Comparison of ENCODE assay signal across 16 mouse cellular contexts in genomic region chr19:6599281-6599680, GRCm38 (mm10). TPM values are rescaled to one million over a fixed set of nuclear protein-coding genes. Genes with fewer than 3 reads are reported as not detected.
"Had no signal": no experiment of that assay in that cellular context is flagged by ENCODE, and none has a peak within 500 bp of the region (broad histone marks: within the 10 kb centered on the region; RNA-seq: fewer than 3 reads in every experiment).

No protein-coding gene starts in this region.

- H3K36me3 ChIP-seq: limb, embryonic 15.5 days; liver, embryonic 13.5 days; lung, embryonic 15.5 days; neural tube, embryonic 13.5 days had no signal

- H3K9ac ChIP-seq: limb, embryonic 15.5 days; liver, embryonic 13.5 days; liver, postnatal 0 days; lung, embryonic 15.5 days; neural tube, embryonic 13.5 days had no signal

- H3K9me3 ChIP-seq: limb, embryonic 15.5 days; liver, embryonic 13.5 days; lung, embryonic 15.5 days; neural tube, embryonic 13.5 days had no signal

- H3K27me3 ChIP-seq: lung, embryonic 15.5 days; neural tube, embryonic 13.5 days had no signal

- DNase-seq: layer of hippocampus, adult 9-11 months; layer of hippocampus, postnatal 36 days; liver, embryonic 13.5 days; liver, postnatal 0 days; lung, postnatal 14 days; right cerebral cortex, postnatal 14 days; thymus, postnatal 4 days had no signal

- H3K4me2 ChIP-seq: limb, embryonic 15.5 days; liver, embryonic 13.5 days; lung, embryonic 15.5 days; midbrain, embryonic 11.5 days; neural tube, embryonic 13.5 days had no signal

- ATAC-seq: liver, postnatal 0 days; midbrain, embryonic 16.5 days had no signal

- H3K4me3 ChIP-seq: limb, embryonic 15.5 days; liver, embryonic 13.5 days; lung, embryonic 15.5 days; neural tube, embryonic 13.5 days had no signal

- H3K27ac ChIP-seq: kidney, postnatal 0 days; limb, embryonic 15.5 days; liver, embryonic 13.5 days; lung, embryonic 15.5 days; macrophage; neural tube, embryonic 13.5 days; stomach, postnatal 0 days had no signal

- H3K4me1 ChIP-seq: lung, embryonic 15.5 days; neural tube, embryonic 13.5 days had no signal

RNA-seq across cellular contexts. Expression of gene Slc22a12, which starts 56.4 kb away (rescaled TPM):
- polyA plus RNA-seq: limb, embryonic 11.5 days; limb, embryonic 15.5 days; liver, embryonic 13.5 days; liver, postnatal 0 days; macrophage; midbrain, embryonic 11.5 days; neural tube, embryonic 13.5 days; stomach, postnatal 0 days had no signal
